Mouse (Mus musculus): ENCODE measurements around the gene Ptprn2. TPM values are rescaled to one million over a fixed set of nuclear protein-coding genes. Genes with fewer than 3 reads are reported as not detected.

Ptprn2 gene
- total and polyA plus RNA-seq, 3 experiments = 0.22 TPM; not detected in 2

DNA sequence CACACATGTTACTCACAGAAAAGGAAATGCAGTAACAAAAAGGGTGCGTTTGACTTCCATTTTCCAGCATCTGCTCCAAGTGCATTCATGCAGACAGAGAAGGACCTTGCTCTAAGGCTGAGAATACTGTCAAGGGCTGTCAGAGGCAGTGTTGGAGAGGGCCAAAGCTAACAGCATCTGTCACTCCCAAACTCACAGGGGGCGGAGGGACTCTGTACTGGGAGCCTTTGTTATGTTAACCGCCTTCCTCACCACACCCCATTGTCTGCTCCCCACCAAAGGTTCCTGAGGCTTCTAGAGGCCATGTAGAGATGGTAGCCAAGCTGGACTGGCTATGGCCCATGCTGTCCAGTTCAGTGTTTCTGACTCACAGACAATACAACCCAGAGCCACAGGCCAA, 553.9 kb downstream of the Ptprn2 start:
- DNase-seq (ENCODE audit: low spot score) = no peak
- TF ChIP-seq TAL1 (conservative IDR thresholded peaks at IDR 0.05; ENCODE audit: low read depth, low read length) (no peak), GATA1 (IDR thresholded peaks at IDR 0.05; ENCODE audit: borderline replicate concordance, low read length) (no peak), GATA2 (IDR thresholded peaks at IDR 0.05; ENCODE audit: borderline replicate concordance, low read depth, low read length) (no peak), POLR2AphosphoS5 (IDR thresholded peaks at IDR 0.05; ENCODE audit: insufficient replicate concordance, low read depth, low read length) (no peak), CTCF (IDR thresholded peaks at IDR 0.05; ENCODE audit: low read depth, low read length) (no peak)
- Histone ChIP-seq H3K4me3 (ENCODE audit: low read depth, low read length) (no peak overlapping the region), H3K4me1 (ENCODE audit: insufficient read depth, low read depth, low read length) (no peaks in the 10 kb centered on the region), H3K36me3 (replicated peaks) (no peaks in the 10 kb centered on the region), H3K27me3 (ENCODE audit: insufficient read depth, low read length) (no peaks in the 10 kb centered on the region), H3K9me3 (replicated peaks) (peaks cover 61% of the 10 kb centered on the region)
- ATAC-seq (ENCODE audit: extremely low read depth, insufficient number of reproducible peaks, low FRiP score, poor library complexity, severe bottlenecking) = no peak

DNA sequence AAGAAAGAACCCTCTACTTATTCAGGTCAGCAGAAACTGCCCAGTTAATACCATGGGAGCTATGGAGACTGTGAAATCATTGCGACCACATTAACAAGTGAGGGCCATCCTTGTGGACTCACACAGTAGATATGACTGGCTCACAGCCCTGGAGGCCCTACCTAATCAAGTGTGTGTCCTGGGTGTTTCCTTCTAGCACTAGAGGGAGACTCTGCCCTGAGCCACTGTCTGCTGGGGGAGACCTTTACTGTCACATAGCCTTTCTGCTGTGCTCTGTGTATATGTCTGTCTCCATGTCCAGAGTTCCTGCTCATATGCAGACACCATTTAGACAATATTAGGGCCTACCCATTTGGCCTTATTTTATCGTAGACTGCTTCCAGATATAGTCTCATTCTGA, 555.9 kb downstream of the Ptprn2 start:
- Histone ChIP-seq H3K36me3 (replicated peaks) (no peaks in the 10 kb centered on the region), H3K9me3 (replicated peaks) (peaks cover 46% of the 10 kb centered on the region), H3K27me3 (ENCODE audit: insufficient read depth, low read length) (no peaks in the 10 kb centered on the region), H3K4me3 (ENCODE audit: low read depth, low read length) (no peak overlapping the region), H3K4me1 (ENCODE audit: insufficient read depth, low read depth, low read length) (no peaks in the 10 kb centered on the region)
- no peak for TF ChIP-seq GATA1 (IDR thresholded peaks at IDR 0.05; ENCODE audit: borderline replicate concordance, low read length)
- TF ChIP-seq CTCF (IDR thresholded peaks at IDR 0.05; ENCODE audit: low read depth, low read length) = no peak
- no peak for TF ChIP-seq TAL1 (conservative IDR thresholded peaks at IDR 0.05; ENCODE audit: low read depth, low read length)
- TF ChIP-seq GATA2 (IDR thresholded peaks at IDR 0.05; ENCODE audit: borderline replicate concordance, low read depth, low read length) = no peak
- TF ChIP-seq POLR2AphosphoS5 (IDR thresholded peaks at IDR 0.05; ENCODE audit: insufficient replicate concordance, low read depth, low read length) = no peak
- ATAC-seq (ENCODE audit: extremely low read depth, insufficient number of reproducible peaks, low FRiP score, poor library complexity, severe bottlenecking) (no peak), DNase-seq (ENCODE audit: low spot score) (no peak)

DNA sequence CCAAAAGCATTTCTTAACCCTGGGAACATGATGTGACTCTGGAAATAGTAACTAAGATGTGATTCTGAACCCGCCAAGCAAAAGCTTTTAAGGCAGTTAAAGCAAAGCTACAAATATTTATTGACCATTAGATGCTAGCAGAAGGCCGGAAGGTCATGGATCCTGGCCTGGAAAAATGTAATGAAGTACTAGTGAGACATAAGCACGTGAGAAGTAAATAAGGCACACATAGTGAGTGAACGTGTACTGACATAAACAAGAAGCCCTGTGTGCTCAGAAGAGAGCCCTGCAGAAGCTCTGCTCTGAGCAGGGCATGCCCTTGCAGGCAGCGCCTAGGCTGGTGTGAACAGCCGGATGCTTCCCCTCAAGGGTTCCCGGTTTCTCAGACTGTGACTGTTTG, 557.2 kb downstream of the Ptprn2 start:
- no peak for TF ChIP-seq GATA2 (IDR thresholded peaks at IDR 0.05; ENCODE audit: borderline replicate concordance, low read depth, low read length)
- TF ChIP-seq CTCF (IDR thresholded peaks at IDR 0.05; ENCODE audit: low read depth, low read length) = no peak
- H3K27me3 ChIP-seq (ENCODE audit: insufficient read depth, low read length) = no peaks in the 10 kb centered on the region
- peaks cover 52% of the 10 kb centered on the region for H3K9me3 ChIP-seq (replicated peaks)
- H3K4me1 ChIP-seq (ENCODE audit: insufficient read depth, low read depth, low read length) = no peaks in the 10 kb centered on the region
- ATAC-seq (ENCODE audit: extremely low read depth, insufficient number of reproducible peaks, low FRiP score, poor library complexity, severe bottlenecking) (no peak), DNase-seq (ENCODE audit: low spot score) (no peak)
- no peak overlapping the region for H3K4me3 ChIP-seq (ENCODE audit: low read depth, low read length)
- no peaks in the 10 kb centered on the region for H3K36me3 ChIP-seq (replicated peaks)

DNA sequence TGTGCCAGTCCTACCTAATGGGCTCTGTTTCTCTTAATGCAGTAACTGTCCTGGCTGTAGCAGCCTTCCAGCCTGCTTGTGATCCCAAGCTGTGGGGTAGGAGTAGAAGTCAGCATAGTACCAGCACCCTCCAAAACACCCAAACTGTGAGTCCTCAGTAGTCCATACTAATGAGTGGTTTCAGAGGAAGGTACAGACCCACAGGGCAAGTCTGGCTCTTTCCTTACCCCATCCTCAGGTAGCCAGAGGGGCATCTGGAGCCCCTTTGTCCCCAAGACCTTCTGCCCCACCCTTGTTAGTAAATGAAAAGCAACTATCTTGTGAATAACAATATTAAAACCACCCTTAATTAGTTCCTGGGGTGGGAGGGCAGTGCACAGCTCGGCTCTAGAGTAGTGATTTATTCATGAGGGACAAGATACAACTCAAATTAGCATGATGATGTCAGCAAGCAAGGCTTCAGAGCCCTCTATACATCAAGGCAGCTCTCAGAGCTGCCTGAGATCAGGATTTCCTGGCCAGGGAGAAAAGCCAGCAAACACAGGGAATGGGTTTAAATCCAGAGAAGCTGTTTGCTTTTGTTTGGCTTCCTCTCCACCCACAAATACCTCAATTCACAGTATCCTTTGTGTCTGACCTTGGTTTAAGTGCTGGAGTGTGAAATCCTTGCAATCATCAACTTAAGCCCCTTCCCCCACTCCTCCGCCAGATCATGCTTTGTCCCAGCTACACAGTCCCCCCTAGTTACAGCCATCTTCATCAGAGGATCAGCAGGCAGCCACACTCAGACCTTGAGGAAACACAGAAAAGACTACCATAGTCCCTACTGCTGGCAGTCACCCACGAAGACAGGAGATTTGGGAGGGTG, 562.1 kb downstream of the Ptprn2 start:
- DNase-seq (ENCODE audit: low spot score) (no peak), ATAC-seq (ENCODE audit: extremely low read depth, insufficient number of reproducible peaks, low FRiP score, poor library complexity, severe bottlenecking) (no peak)
- Histone ChIP-seq H3K27me3 (ENCODE audit: insufficient read depth, low read length) (no peaks in the 10 kb centered on the region), H3K9me3 (replicated peaks) (peaks cover 59% of the 10 kb centered on the region), H3K36me3 (replicated peaks) (no peaks in the 10 kb centered on the region), H3K4me1 (ENCODE audit: insufficient read depth, low read depth, low read length) (no peaks in the 10 kb centered on the region), H3K4me3 (ENCODE audit: low read depth, low read length) (no peak overlapping the region)
- TF ChIP-seq POLR2AphosphoS5 (IDR thresholded peaks at IDR 0.05; ENCODE audit: insufficient replicate concordance, low read depth, low read length) = no peak
- TF ChIP-seq GATA2 (IDR thresholded peaks at IDR 0.05; ENCODE audit: borderline replicate concordance, low read depth, low read length) = no peak
- no peak for TF ChIP-seq TAL1 (conservative IDR thresholded peaks at IDR 0.05; ENCODE audit: low read depth, low read length)
- TF ChIP-seq CTCF (IDR thresholded peaks at IDR 0.05; ENCODE audit: low read depth, low read length) = no peak
- TF ChIP-seq GATA1 (IDR thresholded peaks at IDR 0.05; ENCODE audit: borderline replicate concordance, low read length) = no peak

DNA sequence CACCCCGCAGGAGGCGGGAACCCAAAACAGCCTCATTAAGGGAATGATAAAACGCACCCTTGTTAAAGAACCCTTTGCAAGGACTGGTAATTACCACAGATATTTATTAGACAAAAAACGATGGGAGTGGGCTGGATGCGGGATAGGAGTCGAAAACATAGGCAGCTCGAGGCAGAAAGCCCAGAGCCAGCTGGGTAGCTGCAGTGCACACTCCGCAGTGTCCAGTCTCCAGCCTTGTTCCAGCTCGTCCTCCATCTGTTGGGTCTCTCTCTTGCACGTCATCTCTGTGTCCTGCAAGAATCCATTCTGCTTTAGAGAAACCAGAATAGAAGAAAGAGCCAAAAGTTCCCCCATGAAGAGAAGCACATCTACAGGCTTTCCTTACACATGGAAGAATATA, 564.3 kb downstream of the Ptprn2 start:
- peaks cover 67% of the 10 kb centered on the region for H3K9me3 ChIP-seq (replicated peaks)
- H3K27me3 ChIP-seq (ENCODE audit: insufficient read depth, low read length) = no peaks in the 10 kb centered on the region
- no peak overlapping the region for H3K4me3 ChIP-seq (ENCODE audit: low read depth, low read length)
- TF ChIP-seq POLR2AphosphoS5 (IDR thresholded peaks at IDR 0.05; ENCODE audit: insufficient replicate concordance, low read depth, low read length) (no peak), TAL1 (conservative IDR thresholded peaks at IDR 0.05; ENCODE audit: low read depth, low read length) (no peak), CTCF (IDR thresholded peaks at IDR 0.05; ENCODE audit: low read depth, low read length) (no peak), GATA1 (IDR thresholded peaks at IDR 0.05; ENCODE audit: borderline replicate concordance, low read length) (no peak), GATA2 (IDR thresholded peaks at IDR 0.05; ENCODE audit: borderline replicate concordance, low read depth, low read length) (no peak)
- H3K36me3 ChIP-seq (replicated peaks) = no peaks in the 10 kb centered on the region
- H3K4me1 ChIP-seq (ENCODE audit: insufficient read depth, low read depth, low read length) = no peaks in the 10 kb centered on the region
- ATAC-seq (ENCODE audit: extremely low read depth, insufficient number of reproducible peaks, low FRiP score, poor library complexity, severe bottlenecking) (no peak), DNase-seq (ENCODE audit: low spot score) (no peak)

DNA sequence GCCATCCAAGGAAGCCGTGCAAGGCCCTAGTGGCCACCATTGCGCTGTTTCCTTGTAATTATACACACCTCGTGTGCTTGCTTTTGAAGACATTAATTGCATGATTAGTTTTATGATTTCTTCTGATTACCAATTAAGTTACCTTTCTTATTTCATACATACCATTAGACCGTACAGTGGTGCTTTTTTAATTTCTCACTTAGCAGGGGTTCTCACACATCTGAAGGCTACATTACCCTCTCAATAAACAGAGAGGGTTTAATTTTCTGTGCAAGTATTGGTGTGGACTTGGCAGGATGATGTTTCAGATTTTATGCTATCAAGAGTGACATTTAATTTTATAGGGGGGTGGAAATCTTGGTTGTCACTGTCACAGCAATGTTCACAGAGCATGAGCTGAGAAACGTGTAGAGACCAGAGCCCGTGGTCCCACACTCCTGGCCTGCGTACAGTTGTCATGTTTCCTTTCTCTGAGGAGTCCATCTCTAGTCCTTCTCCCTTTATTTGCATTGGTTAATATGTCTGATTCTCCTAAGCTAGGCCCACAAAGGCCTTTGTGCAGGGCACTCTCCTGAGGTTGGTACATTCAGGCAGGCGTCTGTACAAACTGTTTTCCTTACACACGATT, 567.8 kb downstream of the Ptprn2 start:
- Histone ChIP-seq H3K4me1 (ENCODE audit: insufficient read depth, low read depth, low read length) (no peaks in the 10 kb centered on the region), H3K27me3 (ENCODE audit: insufficient read depth, low read length) (no peaks in the 10 kb centered on the region), H3K36me3 (replicated peaks) (no peaks in the 10 kb centered on the region), H3K9me3 (replicated peaks) (peaks cover 86% of the 10 kb centered on the region), H3K4me3 (ENCODE audit: low read depth, low read length) (no peak overlapping the region)
- DNase-seq (ENCODE audit: low spot score) (no peak), ATAC-seq (ENCODE audit: extremely low read depth, insufficient number of reproducible peaks, low FRiP score, poor library complexity, severe bottlenecking) (no peak)
- no peak for TF ChIP-seq GATA1 (IDR thresholded peaks at IDR 0.05; ENCODE audit: borderline replicate concordance, low read length)
- no peak for TF ChIP-seq GATA2 (IDR thresholded peaks at IDR 0.05; ENCODE audit: borderline replicate concordance, low read depth, low read length)
- no peak for TF ChIP-seq CTCF (IDR thresholded peaks at IDR 0.05; ENCODE audit: low read depth, low read length)
- TF ChIP-seq TAL1 (conservative IDR thresholded peaks at IDR 0.05; ENCODE audit: low read depth, low read length) = no peak
- no peak for TF ChIP-seq POLR2AphosphoS5 (IDR thresholded peaks at IDR 0.05; ENCODE audit: insufficient replicate concordance, low read depth, low read length)
